Mouse (Mus musculus) natural killer cell, adult 2 months (primary cell): Measurements from ENCODE around the gene Cox7a1.
A peak's percentile ranks its signal among the peaks of the same experiment; 100 is the strongest.
"Not testable (repeated sequence)": the region's sequence is repeated elsewhere in the genome, so short reads cannot be mapped to it uniquely, and the experiment has no call there.

Source experiments
- DNase-seq, 2 experiments: peaks; one replicate each; pipeline ENCODE4 v3.0.0; 2022; ENCODE audit warnings: low spot score in 2 of 2

The Cox7a1 gene

DNA sequence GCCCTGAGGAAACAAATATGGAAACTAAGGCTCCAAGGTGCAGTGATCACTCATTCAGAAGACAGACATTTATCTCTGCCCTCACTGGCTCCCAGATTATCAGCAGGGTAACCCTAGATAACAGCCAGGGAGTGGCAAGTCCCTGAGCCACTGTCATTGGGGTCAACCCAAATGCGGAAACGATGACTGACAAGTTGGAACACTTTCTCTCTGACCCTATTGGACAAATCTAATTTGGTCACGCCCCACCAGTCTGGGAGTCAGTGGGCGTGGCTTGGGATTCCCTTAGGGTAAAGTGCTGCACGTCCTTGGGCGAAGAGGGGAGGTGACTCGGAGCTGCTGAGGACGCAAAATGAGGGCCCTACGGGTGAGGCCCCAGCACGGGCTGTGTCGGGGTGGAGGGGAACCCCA lies at the start of gene Cox7a1:
TSS of gene Cox7a1 (plus strand) at position 266 of the 411 bp plus-strand sequence.
- DNase-seq: peak; percentile 84

DNA sequence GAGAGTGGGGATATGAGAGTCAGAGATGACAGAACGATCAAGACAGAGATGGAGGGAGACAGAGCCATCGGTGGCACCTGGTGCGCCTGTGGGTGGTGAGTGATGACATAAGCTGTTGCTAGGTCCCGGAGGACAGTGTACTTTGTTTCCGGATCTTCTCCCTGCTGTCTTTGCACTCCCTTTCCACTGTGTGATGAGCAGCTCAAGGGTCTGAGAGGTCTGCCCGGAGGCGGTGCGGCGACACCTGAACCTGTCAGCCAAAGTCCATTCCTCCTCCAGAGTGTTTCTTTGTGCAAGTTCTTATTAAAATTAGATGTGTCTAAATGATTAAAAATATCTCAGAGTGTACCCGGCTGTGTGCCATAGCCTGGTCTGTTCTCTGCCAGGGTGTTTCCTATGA lies 47.1 kb upstream of the Cox7a1 start:
- no peak for DNase-seq

GRCm38 (mm10) chr7:30143170-30143554 lies 40.8 kb upstream of the Cox7a1 start:
- no peak for DNase-seq

DNA sequence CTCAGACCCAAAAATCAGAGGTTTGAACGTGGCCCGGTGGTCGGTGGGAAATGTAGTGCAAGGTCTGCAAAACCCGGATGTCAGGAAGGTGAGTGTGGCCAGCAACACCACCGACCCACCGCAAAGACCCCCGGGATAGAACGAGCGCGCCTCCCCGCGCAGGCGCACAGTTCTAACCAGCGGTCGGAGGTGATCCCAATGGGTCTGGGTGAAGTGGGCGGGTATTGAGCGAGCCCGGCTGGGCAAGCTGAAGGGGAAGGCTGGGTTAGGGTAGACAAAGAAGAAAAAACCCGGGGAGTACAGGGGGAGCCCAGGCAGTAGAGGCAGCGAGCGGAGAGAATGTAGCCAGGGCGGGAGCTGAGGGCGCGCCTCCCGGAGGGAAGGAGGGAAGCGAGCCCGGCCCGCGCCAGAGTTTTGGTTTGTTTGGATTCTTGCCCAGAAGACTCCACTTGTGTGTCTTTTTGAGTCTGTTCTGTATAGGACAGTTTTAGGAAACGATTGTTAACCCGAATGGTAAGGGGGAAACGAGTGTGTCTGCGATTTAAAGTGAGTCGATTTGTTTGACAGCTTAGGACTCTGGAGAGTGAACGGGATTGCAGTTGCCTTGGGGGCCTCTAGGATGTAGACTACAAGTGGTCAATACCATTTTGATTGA lies 40.3 kb upstream of the Cox7a1 start:
- peak in 1 of 2 experiments; percentile 3 for DNase-seq

- no peak for DNase-seq
Observed at GRCm38 (mm10) chr7:30147011-30147410, 36.9 kb upstream of the Cox7a1 start.

- no peak for DNase-seq
Observed at GRCm38 (mm10) chr7:30154040-30154439, 29.9 kb upstream of the Cox7a1 start.

GRCm38 (mm10) chr7:30155507-30155906 lies 28.4 kb upstream of the Cox7a1 start:
- DNase-seq: no peak

DNA sequence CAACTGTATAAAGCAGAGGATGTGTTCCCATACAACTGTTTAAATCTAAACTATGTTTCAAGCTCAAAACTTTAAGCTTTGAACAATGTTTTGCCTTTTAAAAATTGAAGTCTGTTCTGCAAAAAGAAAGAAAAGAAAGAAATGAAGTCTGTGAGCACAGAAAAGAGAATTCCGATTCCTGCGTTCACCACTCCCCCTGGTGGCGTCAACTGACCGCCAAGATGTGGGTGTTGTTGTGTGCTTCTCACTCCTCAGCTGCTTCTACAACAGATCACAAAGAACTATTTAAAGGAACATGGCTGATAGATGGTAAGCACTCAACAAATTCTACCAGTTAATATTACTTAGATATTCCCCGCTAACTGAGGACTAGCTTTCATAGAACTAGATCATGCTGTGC lies 20.8 kb upstream of the Cox7a1 start:
- DNase-seq: no peak

DNA sequence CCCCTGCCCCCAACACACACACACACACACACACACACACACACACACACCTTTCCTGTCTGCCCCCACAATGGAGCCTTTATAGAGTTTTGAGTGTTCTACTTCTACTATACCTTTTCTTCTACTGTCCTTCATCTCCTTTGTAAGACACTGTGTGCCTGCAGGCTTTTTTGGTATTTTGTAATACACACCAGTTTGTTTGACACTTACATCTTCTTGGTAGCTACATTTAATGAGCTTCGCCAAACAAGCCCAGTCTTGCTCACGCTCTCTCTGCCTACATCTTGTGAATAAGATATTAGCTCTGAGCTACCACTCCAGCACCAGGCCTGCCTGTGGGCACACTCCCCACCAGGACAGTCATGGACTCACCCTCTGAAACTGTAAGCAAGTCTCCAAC lies 19.2 kb upstream of the Cox7a1 start:
- no peak for DNase-seq

DNA sequence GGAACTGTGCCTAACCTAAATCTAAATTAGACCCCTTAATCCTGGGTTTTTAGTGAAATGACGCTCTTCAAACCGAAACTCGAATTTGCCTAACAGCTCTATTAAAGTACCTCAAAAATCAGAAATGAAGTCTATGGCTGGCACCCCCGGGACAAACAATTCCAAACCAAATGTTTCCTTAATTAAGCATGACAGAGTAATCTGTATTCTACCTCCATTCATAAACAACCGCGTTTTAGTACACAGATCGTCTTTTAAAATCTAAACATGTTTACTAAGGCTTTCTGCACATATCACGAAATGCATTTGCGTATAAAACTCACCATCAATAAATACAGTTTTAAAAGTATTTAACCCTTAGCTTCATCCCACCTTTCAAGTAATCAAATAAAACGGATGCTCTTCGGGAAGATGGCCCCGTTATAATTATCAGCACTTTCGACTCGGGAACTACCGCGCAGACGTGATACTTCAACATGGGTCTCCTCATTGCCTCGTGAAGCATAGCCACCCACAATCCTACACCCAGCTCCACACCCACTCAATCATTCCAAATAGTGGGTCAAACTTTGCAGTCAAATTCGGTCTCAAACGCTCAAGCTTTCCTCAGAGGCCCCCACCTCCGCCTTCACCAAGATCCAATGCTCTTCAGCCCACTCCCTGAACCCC lies 14.9 kb upstream of the Cox7a1 start:
- DNase-seq: no peak

DNA sequence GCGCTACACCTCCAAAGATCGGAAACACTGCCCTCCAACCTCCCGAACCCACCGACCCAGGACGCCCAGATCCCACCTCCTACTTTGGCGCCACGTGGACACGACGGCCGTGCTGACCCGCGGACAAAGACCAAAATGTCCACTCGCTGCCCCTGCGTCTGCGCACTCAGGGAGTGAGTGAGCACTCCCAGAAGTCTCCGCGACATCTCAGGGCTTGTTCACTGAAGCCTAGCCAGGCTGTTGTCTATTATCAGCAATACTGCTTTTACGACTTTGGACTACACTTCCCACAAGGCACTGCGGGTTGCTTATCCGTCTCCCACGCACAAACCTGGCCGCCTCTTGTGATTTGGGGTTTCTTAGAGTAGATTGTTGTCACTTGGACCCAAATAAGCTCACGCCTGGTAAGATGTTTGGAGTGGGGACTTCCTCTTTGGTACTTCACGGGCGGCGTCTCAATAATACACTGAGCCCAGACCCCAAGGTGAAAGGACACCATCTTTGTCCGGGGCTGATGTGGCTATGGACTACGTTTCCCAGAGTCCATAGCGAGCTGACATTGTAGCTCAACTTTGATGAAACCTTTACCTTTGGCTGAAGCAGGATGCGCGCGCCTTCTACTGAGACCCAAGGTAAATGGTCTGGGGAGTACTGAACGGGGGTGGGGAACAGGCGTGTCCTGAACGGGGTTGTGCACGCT lies 14.2 kb upstream of the Cox7a1 start, which contains the start of gene Zfp146:
TSS of gene Zfp146 (minus strand) at position 168 of the 700 bp plus-strand sequence.
- peak; percentile 87 to 88 for DNase-seq

GRCm38 (mm10) chr7:30170283-30170951 lies 13.5 kb upstream of the Cox7a1 start:
- no peak for DNase-seq

GRCm38 (mm10) chr7:30176474-30176873 lies 7.5 kb upstream of the Cox7a1 start:
- DNase-seq: no peak

GRCm38 (mm10) chr7:30178256-30178655 lies 5.7 kb upstream of the Cox7a1 start:
- DNase-seq: no peak

DNA sequence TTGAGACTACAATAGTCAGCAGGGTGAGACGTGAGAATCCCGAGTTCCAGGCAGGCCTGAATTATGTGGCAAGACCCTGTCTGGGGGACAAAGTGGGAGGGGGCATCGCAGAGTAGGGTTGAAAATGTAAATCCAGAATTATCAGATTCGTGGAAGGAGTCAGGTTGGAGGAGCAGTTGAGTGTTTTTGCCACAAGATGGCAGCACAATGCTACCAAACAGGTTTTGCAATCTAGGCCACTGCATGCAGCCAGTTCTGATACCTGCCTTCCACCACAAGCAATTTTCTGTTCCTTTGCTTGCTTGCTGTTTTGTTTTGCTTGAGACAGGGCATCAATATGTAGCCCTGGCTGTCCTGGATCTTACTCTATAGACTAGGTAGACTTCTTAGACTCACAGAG lies 2.6 kb upstream of the Cox7a1 start:
- DNase-seq: peak; percentile 62 to 78

GRCm38 (mm10) chr7:30181929-30182328 lies 2.0 kb upstream of the Cox7a1 start:
- DNase-seq: not testable (repeated sequence)

GRCm38 (mm10) chr7:30183189-30183588 lies 755 bp upstream of the Cox7a1 start:
- DNase-seq: not testable (repeated sequence)

DNA sequence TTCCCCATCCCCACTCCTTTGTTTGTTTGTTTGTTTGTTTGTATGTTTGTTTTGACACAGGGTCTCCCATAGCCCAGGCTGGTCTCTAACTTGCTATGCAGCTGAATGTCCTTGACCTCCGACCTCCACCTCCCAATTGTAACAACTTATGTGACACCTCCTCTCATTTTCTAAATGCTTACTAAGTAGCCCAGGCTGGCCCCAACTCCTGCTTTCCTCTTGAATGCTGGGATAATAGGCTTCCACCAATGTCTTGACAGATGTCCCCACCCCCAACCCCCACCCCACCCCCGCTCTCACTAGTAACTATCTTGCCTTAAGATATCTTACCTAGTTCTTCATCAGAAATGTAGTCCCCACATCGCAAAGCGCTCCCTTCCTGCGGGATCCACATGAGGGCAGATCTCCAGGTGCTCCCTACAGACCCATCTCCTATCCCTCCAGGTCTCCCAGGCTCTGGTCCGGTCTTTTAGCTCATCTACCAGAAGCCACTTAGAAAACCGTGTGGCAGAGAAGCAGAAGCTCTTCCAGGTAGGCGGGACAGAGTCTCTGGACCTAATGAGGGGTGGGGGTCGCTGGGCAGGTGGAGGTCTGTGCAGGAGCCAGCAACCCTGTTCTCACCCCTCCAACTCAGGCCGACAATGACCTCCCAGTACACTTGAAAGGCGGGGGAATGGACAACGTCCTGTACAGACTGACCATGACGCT lies 851 bp downstream of the Cox7a1 start:
- no peak for DNase-seq

GRCm38 (mm10) chr7:30188344-30189115 lies 4.6 kb downstream of the Cox7a1 start:
- DNase-seq: no peak

- no peak for DNase-seq
Observed at GRCm38 (mm10) chr7:30189116-30189491, 5.2 kb downstream of the Cox7a1 start.

DNA sequence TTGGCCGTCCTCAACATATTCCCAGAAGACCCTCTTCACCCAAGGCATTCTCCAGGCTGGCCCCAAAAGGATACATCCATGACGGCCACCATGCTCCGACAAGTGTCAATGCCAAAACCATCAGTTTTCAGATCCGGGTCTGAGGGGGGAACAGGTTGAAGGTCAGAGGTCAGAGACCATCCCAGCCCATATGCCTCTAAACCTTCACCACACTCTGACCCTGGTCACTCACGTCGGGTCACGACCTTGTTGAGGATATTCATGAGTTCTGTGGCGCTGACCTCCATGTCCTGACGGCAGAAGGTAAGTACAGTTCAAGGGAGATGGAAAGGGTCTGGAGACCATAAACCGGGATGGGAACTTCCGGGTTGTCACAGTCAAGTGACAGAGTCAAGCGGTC lies 8.1 kb downstream of the Cox7a1 start:
- DNase-seq: no peak
